ENCODE assay signal across 7 mouse cellular contexts in genomic region chr2:29716691-29717090, GRCm38 (mm10). TPM values are rescaled to one million over a fixed set of nuclear protein-coding genes. Genes with fewer than 3 reads are reported as not detected.
A peak's percentile ranks its signal among the peaks of the same experiment; 100 is the strongest.
DNase-seq lines count a peak whose midpoint lies in the region; ATAC-seq and TF ChIP-seq lines count a peak whose summit lies in the region.

No protein-coding gene starts in this region.

- peaks cover 3 to 19% of the 10 kb centered on the region in 2 experiments; a peak in 3 of 4 replicates for H3K4me1 ChIP-seq in ES-E14 (ENCODE audit: control insufficient read depth in 2 of 2, insufficient read depth in 2 of 2, low read length in 2 of 2, poor library complexity in 1 of 2)
- H3K4me1 ChIP-seq in limb, embryonic 14.5 days (ENCODE audit: control insufficient read depth, insufficient read depth, low read length) = peaks cover 14% of the 10 kb centered on the region
- H3K4me1 ChIP-seq in thymus, adult 2 months (replicated peaks; ENCODE audit: control insufficient read depth, insufficient read depth, low read length) = peaks cover 11% of the 10 kb centered on the region

- H3K36me3 ChIP-seq in ES-E14 (ENCODE audit: control insufficient read depth, insufficient read depth, low read length, poor library complexity, severe bottlenecking) = peaks cover 29% of the 10 kb centered on the region; the same call in 1 of the 2 replicates
- H3K36me3 ChIP-seq in limb, embryonic 14.5 days (ENCODE audit: control insufficient read depth, insufficient read depth, low read length) = peaks cover 62% of the 10 kb centered on the region
- H3K36me3 ChIP-seq in thymus, adult 2 months (ENCODE audit: control insufficient read depth, insufficient read depth, low read length) = peaks cover 16% of the 10 kb centered on the region

- 11% methylated on average over 6 of the region's 6 CpGs for WGBS in limb, embryonic 14.5 days
- WGBS in thymus, adult 2 months = 77% methylated on average over 6 of the region's 6 CpGs

- no peak overlapping the region for H3K4me3 ChIP-seq in ES-E14 (ENCODE audit: insufficient read depth in 1 of 2, low read depth in 1 of 2, low read length in 2 of 2, poor library complexity in 1 of 2, severe bottlenecking in 1 of 2)
- no peak overlapping the region for H3K4me3 ChIP-seq in limb, embryonic 14.5 days (replicated peaks; ENCODE audit: low read length)
- H3K4me3 ChIP-seq in thymus, adult 2 months (ENCODE audit: control insufficient read depth, insufficient read depth, low read length) = no peak overlapping the region

- no peaks in the 10 kb centered on the region for H3K9me3 ChIP-seq in ES-E14 (ENCODE audit: control insufficient read depth, insufficient read depth, low read depth, low read length)
- H3K9me3 ChIP-seq in limb, embryonic 14.5 days (ENCODE audit: control insufficient read depth, low read length) = no peaks in the 10 kb centered on the region

- no peak for TF ChIP-seq POLR2A in limb, embryonic 14.5 days (IDR thresholded peaks at IDR 0.05; ENCODE audit: borderline replicate concordance, extremely low read depth, insufficient read depth, insufficient read length)
- TF ChIP-seq POLR2A in thymus, adult 2 months (IDR thresholded peaks at IDR 0.05; ENCODE audit: control insufficient read depth, extremely low read depth, insufficient read depth, low read length, poor library complexity) = no peak

- peak overlapping the region; percentile 86 for H3K27ac ChIP-seq in ES-E14 (ENCODE audit: insufficient read depth, low read depth, low read length, poor library complexity, severe bottlenecking)
- H3K27ac ChIP-seq in limb, embryonic 14.5 days (replicated peaks; ENCODE audit: low read depth, low read length) = peak overlapping the region; percentile 77
- H3K27ac ChIP-seq in thymus, adult 2 months (ENCODE audit: control insufficient read depth, insufficient read depth, low read length) = no peak overlapping the region

- in situ Hi-C loops in ES-E14 (cut with MboI; ENCODE audit: low sequenced_read_pairs in 2 of 2, unreplicated experiment in 2 of 2) = no loop called here

- TF ChIP-seq CTCF in thymus, adult 2 months (IDR thresholded peaks at IDR 0.05; ENCODE audit: borderline replicate concordance, control insufficient read depth, extremely low read depth, insufficient read depth, low read length, poor library complexity) = no peak

- no peak overlapping the region for H3K9ac ChIP-seq in ES-E14 (ENCODE audit: insufficient read depth, low read depth, low read length, poor library complexity, severe bottlenecking)
- no peak overlapping the region for H3K9ac ChIP-seq in limb, embryonic 14.5 days (ENCODE audit: low read depth, low read length, severe bottlenecking)

- peak; percentile 80 for DNase-seq in ES-E14 (ENCODE audit: low read depth, low spot score)
- DNase-seq in embryo, embryonic 11.5 days (ENCODE audit: low read depth, low spot score) = peak; percentile 57
- DNase-seq in heart, postnatal 4 days = peak; percentile 76
- DNase-seq in limb, embryonic 14.5 days (ENCODE audit: low spot score) = peak; percentile 93
- DNase-seq in ovary, postnatal 10 days (ENCODE audit: low spot score) = peak; percentile 10
- DNase-seq in right cerebral cortex, postnatal 4 days = no peak
- DNase-seq in thymus, adult 2 months = no peak

- no peaks in the 10 kb centered on the region for H3K27me3 ChIP-seq in limb, embryonic 14.5 days (ENCODE audit: control insufficient read depth, insufficient read depth, low read length)
- no peaks in the 10 kb centered on the region for H3K27me3 ChIP-seq in thymus, adult 2 months (ENCODE audit: control insufficient read depth, insufficient read depth, low read length)

- H3K4me2 ChIP-seq in limb, embryonic 14.5 days (replicated peaks; ENCODE audit: low read depth, low read length, severe bottlenecking) = peak overlapping the region; percentile 26

- ATAC-seq in limb, embryonic 14.5 days (ENCODE audit: low FRiP score, low read depth) = peak; percentile 91

TF ChIP-seq in ES-E14, 5 proteins besides CTCF, POLR2A, EP300 and RAD21:
- TF ChIP-seq CHD2 (IDR thresholded peaks at IDR 0.05; ENCODE audit: low read depth, low read length) (no peak), ZC3H11A (IDR thresholded peaks at IDR 0.05; ENCODE audit: borderline replicate concordance, low read depth, low read length) (no peak), ZNF384 (IDR thresholded peaks at IDR 0.05; ENCODE audit: low read depth, low read length) (no peak), HCFC1 (IDR thresholded peaks at IDR 0.05; ENCODE audit: borderline replicate concordance, insufficient read depth, low read length) (no peak), MAFK (IDR thresholded peaks at IDR 0.05; ENCODE audit: insufficient read depth, low read depth, low read length) (no peak)

RNA-seq across cellular contexts. Expression of gene Gm13420, which starts 34.8 kb away (rescaled TPM):
- total RNA-seq in ES-E14 (2012; rRNA removed) = 0.27 and 0.42 TPM in 2 replicates
- not detected for total RNA-seq in heart, postnatal 4 days (2021)
- polyA plus RNA-seq in limb, embryonic 14.5 days (2012; rRNA removed) = 0.05 and 0.08 TPM in 2 replicates
- polyA plus RNA-seq in limb, embryonic 14.5 days (2014; fragmentation: Nextera tagmentation; extraction: Ambion mirVana) = 0.17 TPM in 1 of 2 replicates, not detected in the other
- 0.15 and 0.34 TPM in 2 replicates for polyA plus RNA-seq in thymus, adult 2 months (2012; rRNA removed)

RNA-seq across cellular contexts. Expression of gene Gm13547, which starts 42.4 kb away (rescaled TPM):
- not detected in 2 replicates for total RNA-seq in ES-E14 (2012; rRNA removed)
- total RNA-seq in heart, postnatal 4 days (2021) = not detected
- not detected in 2 replicates for polyA plus RNA-seq in limb, embryonic 14.5 days (2012; rRNA removed)
- 0.98 TPM in 1 of 2 replicates, not detected in the other for polyA plus RNA-seq in limb, embryonic 14.5 days (2014; fragmentation: Nextera tagmentation; extraction: Ambion mirVana)
- polyA plus RNA-seq in thymus, adult 2 months (2012; rRNA removed) = not detected in 2 replicates

Comparison
In these comparisons a context has a peak if more than half of its experiments do, and no peak if none do; other contexts are left out.
1. DNase-seq: peak in ES-E14 (single experiment), embryo, embryonic 11.5 days (single experiment), heart, postnatal 4 days (single experiment), limb, embryonic 14.5 days (single experiment) and ovary, postnatal 10 days (single experiment); none in right cerebral cortex, postnatal 4 days (single experiment) and thymus, adult 2 months (single experiment).